Mouse (Mus musculus) fat pad, adult 2 months (tissue): ENCODE results near the gene Fbxo28.

Source experiments
- DNase-seq: peaks from one replicate; pipeline ENCODE4 v3.0.0-alpha.2; 2011; ENCODE audit warnings: low read depth, low spot score; ENCODE audit errors: extremely low read depth

Fbxo28 gene

GRCm38 (mm10) chr1:182340821-182341781 is at the start of gene Fbxo28:
Fbxo28 (minus strand) TSS chr1:182341629.
- no peak for DNase-seq

DNA sequence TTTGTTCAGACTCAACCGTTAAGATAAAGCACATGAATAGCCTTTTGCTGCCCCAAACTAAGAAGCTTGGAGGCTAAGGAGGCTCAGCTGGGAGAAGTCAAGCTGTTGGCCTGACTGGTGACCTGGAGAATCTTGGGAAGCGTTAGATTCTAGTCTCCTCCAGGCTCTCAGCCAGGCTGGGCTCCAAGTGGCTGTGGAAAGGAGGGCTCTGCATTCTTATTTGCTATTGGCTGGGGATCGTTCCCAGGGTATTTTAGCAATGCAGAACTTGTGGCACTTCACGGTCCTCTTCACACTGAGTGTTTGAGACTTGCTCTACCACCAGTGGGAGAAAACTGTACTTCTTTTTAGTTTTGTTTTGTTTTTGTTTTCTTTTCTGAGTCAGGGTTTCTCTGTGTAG is 47.3 kb upstream of the Fbxo28 start:
- DNase-seq, result no peak

DNA sequence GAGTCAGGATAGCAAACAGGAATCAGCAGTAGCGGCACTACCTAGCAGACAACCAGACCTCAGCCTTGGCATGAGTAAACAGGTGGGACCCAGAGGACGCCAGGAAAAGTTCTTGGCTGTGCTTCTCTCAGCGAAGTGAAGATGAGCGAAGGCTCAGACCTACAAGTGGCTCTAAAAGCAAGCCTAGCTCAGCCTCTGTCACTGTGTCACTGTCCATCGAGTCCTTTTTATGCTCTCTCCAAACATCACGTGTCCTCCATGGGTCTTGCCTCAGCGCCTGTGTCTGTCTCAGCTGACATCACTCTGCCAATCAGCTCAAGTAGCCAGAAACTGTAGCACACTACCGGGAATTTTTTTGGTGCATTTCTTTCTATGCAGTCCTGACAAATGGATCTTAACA is 45.0 kb upstream of the Fbxo28 start:
- DNase-seq, result no peak

GRCm38 (mm10) chr1:182383096-182383495 is 41.7 kb upstream of the Fbxo28 start:
- DNase-seq, result no peak

DNA sequence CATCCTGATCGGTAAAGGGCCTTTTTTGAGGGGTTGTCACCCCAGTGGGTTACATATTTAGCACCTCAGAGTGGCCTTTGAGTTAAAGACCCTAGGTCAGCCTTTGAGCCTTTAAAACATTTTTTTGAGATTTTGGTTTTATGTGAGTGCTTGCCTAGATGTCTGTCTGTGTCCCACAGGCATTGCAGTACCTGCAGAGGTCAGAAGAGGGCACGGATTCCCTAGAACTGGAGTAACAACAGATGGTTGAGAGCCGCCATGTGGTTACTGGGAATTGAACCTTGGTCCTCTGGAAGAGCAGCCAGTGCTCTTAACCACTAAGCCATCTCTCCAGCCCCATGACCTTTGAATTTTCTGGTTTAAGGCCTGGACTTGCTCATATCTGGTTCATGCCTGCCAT is 39.9 kb upstream of the Fbxo28 start:
- no peak for DNase-seq

DNA sequence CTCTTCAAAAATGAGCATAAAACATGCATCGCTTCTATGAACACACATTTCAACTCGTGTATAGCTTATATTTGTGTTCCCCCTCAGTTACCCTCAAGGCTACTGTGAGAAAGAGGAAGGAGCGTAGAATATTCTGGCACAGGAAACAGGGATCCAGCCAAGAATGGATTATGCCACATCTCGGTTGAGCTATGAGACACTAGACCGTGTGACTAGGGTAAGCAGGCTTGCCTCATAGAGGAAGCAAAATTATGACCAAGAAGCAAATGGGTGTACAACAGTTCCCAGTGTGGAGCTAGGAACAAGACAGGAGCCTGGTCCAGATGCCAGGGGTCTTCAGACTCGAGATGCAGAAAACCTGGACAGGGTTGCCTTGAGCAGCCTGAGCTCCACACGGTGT is 39.3 kb upstream of the Fbxo28 start:
- DNase-seq, result no peak

DNA sequence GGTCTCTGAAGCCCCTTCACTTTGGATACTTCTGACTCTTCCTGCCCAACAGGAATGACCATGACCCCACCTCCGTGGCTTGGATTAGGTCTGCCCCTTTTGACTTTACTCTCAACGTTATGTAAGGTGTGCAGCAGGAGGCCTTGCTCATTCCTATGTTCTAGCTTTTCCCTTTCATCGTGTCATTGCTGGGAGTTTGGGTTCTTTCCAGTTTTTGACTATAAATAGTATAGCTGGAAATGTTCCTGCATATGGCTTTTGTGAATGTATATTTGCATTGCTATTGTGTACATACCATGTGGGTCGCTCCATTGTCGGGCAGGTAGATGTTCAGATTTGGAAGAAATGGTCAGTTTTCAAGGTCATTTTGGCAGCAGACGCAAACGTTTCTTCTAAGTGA is 37.4 kb upstream of the Fbxo28 start:
- DNase-seq, result no peak

- no peak for DNase-seq
These were observed 36.9 kb upstream of the Fbxo28 start for GRCm38 (mm10) chr1:182378205-182378835.

- no peak for DNase-seq
These were observed 36.1 kb upstream of the Fbxo28 start for GRCm38 (mm10) chr1:182377519-182377918.

GRCm38 (mm10) chr1:182376826-182377225 is 35.4 kb upstream of the Fbxo28 start:
- DNase-seq, result no peak

DNA sequence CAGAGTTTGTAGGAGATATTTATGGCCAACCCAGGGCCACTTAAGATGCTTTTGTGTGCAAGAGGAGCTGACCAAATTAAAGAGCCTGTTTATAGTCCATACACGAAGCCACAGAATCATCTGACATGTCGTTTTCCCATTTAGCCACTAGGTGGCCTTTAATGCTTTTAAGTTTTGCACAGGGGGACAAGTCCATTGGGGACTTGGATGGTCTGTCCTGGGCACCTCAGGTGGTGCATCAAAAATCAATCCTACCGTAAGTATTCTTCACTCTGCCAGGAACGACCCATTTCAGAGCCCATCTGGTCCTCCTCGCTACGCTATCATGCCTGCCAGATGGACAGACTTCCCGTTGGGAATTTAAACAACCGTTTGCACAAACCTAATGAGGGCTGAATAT is 34.8 kb upstream of the Fbxo28 start:
- no peak for DNase-seq

- DNase-seq, result no peak
These were observed 30.5 kb upstream of the Fbxo28 start for GRCm38 (mm10) chr1:182371891-182372290.

DNA sequence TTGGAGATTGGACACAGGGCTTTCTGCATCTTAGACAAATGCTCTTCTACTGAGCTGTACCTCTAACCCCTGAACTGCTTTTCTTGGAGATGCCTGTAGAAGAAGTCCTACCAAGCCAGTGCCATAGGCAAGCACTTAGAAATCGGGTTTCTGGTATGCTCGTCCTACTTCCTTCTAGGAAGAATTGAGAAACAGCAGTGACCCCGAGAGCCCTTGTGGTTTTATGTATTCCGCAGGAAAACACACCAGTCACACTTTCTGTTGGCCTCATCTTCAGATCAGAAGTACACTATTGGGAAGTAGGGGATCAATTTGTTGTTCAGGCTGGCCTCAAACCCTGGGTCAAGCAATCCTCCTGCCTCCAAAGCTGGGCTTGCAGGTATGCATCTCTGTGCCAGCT is 28.0 kb upstream of the Fbxo28 start:
- no peak for DNase-seq

DNA sequence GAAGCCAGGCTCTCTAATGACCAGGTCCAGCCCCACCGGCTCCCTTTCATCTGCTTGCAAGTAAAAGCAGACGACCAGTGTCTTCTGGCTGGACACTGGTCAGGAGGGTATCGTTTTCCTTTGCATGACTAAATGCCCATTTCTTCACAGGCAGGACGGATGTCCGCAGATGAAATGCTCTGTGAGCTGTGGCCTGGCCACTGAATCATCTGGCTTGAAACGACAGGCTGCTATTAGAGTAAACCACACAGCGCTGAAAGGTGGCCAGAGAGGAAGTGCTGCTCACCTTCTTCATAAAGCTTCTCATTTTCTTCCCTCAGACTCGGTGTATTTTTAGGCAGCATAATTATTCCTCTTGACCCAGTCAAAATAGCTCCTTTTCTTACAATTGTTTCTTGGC is 27.4 kb upstream of the Fbxo28 start:
- no peak for DNase-seq

- DNase-seq, result no peak
These were observed 26.9 kb upstream of the Fbxo28 start for GRCm38 (mm10) chr1:182368309-182368708.

GRCm38 (mm10) chr1:182363683-182364404 is 22.4 kb upstream of the Fbxo28 start:
- DNase-seq, result no peak

GRCm38 (mm10) chr1:182362703-182363102 is 21.3 kb upstream of the Fbxo28 start:
- no peak for DNase-seq

GRCm38 (mm10) chr1:182358133-182358532 is 16.7 kb upstream of the Fbxo28 start:
- DNase-seq, result no peak

GRCm38 (mm10) chr1:182354504-182355147 is 13.2 kb upstream of the Fbxo28 start:
- DNase-seq, result no peak

- DNase-seq, result no peak
These were observed 8.1 kb upstream of the Fbxo28 start for GRCm38 (mm10) chr1:182349557-182349956.

DNA sequence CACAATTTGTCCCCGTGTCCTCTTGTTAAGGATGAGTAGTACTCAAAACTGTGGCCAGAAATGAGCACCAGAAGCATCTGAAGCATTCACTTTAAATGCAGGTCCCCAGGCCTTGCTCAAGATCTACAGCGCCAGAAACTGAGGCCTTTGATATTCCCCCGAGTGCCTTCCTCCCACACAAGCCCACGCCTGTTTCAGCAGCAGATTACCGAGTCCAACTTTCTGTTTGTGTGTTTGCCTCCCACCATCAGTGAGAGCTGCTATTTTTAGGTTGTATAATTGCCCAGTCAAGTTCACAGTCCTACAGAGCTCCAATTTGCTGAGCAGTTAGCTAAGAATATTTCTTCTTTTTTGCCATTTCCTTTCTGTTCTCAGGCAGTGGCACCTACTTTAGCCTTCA is 5.1 kb upstream of the Fbxo28 start:
- no peak for DNase-seq
